Mouse (Mus musculus): ENCODE data around the gene Olfr1316.

Olfr1316 gene

DNA sequence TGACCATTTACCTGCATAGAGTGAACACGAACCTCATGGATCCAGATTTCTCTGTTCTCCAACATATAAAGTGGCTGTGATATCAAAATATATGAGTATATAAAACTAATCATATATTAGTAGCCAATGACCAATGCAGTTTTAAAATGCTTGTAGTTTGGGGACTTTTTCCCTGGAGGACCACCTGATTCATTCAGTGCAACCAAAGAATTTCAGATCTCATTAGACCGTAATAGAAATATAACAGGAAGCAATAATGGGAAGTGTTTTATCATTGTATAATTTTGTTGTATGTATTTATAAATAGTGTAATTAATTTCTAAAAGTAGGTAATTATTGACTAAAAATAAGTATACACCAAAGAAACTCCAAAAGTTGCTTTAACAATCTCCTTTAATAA is at the start of gene Olfr1316:
Olfr1316 (minus strand) TSS at position 101 of the 400 bp plus-strand sequence.
- no peak for DNase-seq (ENCODE audit: low spot score)

DNA sequence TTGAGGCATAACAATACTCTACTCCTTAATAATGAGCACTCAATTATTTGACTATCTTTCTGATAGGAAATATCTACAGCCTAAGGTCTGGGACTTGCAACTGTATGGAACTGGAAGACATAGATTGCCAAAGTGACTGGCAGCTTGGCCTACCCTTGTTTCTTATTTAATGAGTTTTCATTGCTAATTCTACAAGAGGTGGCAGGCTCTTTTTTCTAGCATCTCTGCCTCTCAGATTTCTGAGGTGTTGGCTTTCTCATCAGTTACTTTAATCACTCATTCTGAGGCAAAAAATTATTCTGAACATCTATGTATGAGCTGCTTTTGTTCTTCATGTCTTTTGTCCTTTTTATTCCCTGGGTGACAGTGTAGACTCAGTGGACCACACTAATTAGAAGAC is 19.1 kb upstream of the Olfr1316 start, which contains the start of gene Olfr1318:
Olfr1318 (plus strand) TSS at position 301 of the 400 bp plus-strand sequence.
- no peak for DNase-seq (ENCODE audit: low spot score)

DNA sequence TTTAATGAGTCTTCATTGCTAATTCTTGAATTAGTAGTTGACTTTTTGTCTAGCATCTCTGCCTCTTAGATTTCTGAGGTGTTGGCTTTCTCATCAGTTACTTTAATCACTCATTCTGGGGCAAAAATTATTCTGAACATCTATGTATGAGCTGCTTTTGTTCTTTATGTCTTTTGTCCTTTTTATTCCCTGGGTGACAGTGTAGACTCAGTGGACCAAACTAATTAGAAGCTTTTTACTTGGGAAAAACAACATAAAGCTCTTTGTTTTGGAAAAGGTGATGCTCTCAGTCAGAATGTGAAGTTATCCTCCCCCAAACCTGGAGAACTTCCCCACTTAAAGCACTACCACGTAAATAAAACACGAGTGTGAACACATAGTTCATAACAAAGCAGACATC is 5.3 kb upstream of the Olfr1316 start, which contains the start of gene Olfr1317:
Olfr1317 (plus strand) TSS at position 301 of the 400 bp plus-strand sequence.
- no peak for DNase-seq (ENCODE audit: low spot score)

DNA sequence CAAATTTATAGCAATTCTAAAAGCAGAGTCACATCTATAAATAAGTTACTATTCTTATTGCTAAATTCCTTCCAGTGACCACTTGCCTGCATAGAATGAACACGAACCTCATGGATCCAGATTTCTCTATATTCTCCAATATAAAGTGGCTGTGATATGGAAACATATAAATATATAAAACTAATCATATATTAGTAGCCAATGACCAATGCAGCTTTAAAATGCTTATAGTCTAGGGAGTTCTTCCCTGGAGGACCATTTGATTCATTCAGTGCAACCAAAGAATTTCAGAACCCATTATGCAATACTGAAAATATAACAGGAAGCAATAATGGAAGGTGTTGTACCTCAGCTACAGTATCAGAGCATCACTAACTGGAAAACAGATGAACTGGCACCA is 19.4 kb downstream of the Olfr1316 start, which contains the start of gene Olfr1315-ps1:
Olfr1315-ps1 (minus strand) TSS at position 101 of the 400 bp plus-strand sequence.
- DNase-seq (ENCODE audit: low spot score): no peak

DNA sequence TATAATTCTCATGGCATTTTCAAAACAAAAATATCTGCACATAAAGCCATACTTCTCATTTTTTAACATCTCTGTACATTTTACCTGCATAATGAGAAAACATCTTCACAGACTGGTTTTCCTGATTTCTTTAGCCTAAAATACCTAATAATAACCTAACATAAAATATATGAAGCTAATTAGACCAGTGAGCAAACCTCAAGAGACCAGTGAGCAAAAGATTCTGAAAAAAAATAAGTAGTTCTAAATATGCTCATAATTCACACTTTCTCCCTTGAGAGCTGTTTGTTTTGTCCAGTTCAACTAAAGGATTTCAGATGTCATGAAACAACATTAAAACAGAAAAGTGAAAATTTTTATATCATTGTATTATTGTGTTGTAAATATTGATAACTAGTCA is 38.1 kb downstream of the Olfr1316 start, which contains the start of gene Olfr1314:
Olfr1314 (minus strand) TSS at position 101 of the 400 bp plus-strand sequence.
- DNase-seq (ENCODE audit: low spot score): no peak

DNA sequence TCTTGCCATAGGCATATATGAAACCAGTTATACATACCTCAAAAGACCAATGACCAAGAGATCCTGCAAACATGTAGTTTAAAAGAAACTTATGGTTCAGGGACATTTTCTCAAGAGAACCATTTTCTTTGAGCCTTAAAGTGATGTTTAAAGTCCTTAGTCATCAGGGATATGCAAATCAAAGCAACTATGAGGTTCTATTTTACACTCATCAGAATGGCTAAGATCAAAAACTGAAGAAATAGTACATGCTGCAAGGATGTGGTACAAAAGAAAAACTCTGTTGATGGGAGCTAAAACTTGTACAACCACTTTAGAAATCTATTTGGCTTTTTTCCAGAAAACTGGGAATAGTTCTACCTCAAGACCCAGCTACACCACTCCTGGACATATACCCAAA is 57.0 kb downstream of the Olfr1316 start, which contains the start of gene Olfr1313:
Olfr1313 (minus strand) TSS at position 101 of the 400 bp plus-strand sequence.
- DNase-seq (ENCODE audit: low spot score): no peak
